Comparison of ENCODE assay signal across 17 mouse cellular contexts in genomic region chr14:28301251-28301650, GRCm38 (mm10).
DNase-seq lines count a peak whose midpoint lies in the region; ATAC-seq and TF ChIP-seq lines count a peak whose summit lies in the region.
"Had no signal": no experiment of that assay in that cellular context is flagged by ENCODE, and none has a peak within 500 bp of the region (broad histone marks: within the 10 kb centered on the region; RNA-seq: fewer than 3 reads in every experiment).

No protein-coding gene starts in this region.

- no peaks in the 10 kb centered on the region for H3K36me3 ChIP-seq in hindbrain, embryonic 11.5 days (ENCODE audit: control insufficient read depth, insufficient read depth, low read length)
- H3K36me3 ChIP-seq in hindbrain, embryonic 13.5 days: peaks cover 10% of the 10 kb centered on the region; the same call in 1 of the 2 replicates
- no peaks in the 10 kb centered on the region for H3K36me3 ChIP-seq in lung, embryonic 14.5 days (ENCODE audit: insufficient read depth)
- H3K36me3 ChIP-seq: forebrain, embryonic 15.5 days; limb, embryonic 12.5 days had no signal

- no peak overlapping the region for H3K4me2 ChIP-seq in hindbrain, embryonic 11.5 days (replicated peaks; ENCODE audit: low read depth, low read length)
- no peak overlapping the region for H3K4me2 ChIP-seq in hindbrain, embryonic 13.5 days
- H3K4me2 ChIP-seq in lung, embryonic 14.5 days: no peak overlapping the region
- H3K4me2 ChIP-seq: forebrain, embryonic 15.5 days; limb, embryonic 12.5 days had no signal

- peak; percentile 48 for TF ChIP-seq CTCF in lung, embryonic 14.5 days (IDR thresholded peaks at IDR 0.05; ENCODE audit: low read depth)

- H3K27me3 ChIP-seq in hindbrain, embryonic 11.5 days (ENCODE audit: control insufficient read depth, insufficient read depth, low read length): no peaks in the 10 kb centered on the region
- no peaks in the 10 kb centered on the region for H3K27me3 ChIP-seq in hindbrain, embryonic 13.5 days
- no peaks in the 10 kb centered on the region for H3K27me3 ChIP-seq in lung, embryonic 14.5 days (ENCODE audit: insufficient read depth, low read length)
- H3K27me3 ChIP-seq: forebrain, embryonic 15.5 days; limb, embryonic 12.5 days had no signal

- no peaks in the 10 kb centered on the region for H3K9me3 ChIP-seq in hindbrain, embryonic 11.5 days (ENCODE audit: control insufficient read depth, low read length)
- H3K9me3 ChIP-seq in hindbrain, embryonic 13.5 days: no peaks in the 10 kb centered on the region
- H3K9me3 ChIP-seq in lung, embryonic 14.5 days (ENCODE audit: low read depth, low read length): no peaks in the 10 kb centered on the region
- H3K9me3 ChIP-seq: forebrain, embryonic 15.5 days; limb, embryonic 12.5 days had no signal

- H3K4me1 ChIP-seq in hindbrain, embryonic 11.5 days (replicated peaks; ENCODE audit: control insufficient read depth, insufficient read depth, low read length): no peaks in the 10 kb centered on the region
- no peaks in the 10 kb centered on the region for H3K4me1 ChIP-seq in hindbrain, embryonic 13.5 days (replicated peaks)
- peaks cover 10% of the 10 kb centered on the region for H3K4me1 ChIP-seq in lung, embryonic 14.5 days (ENCODE audit: insufficient read depth)
- H3K4me1 ChIP-seq: forebrain, embryonic 15.5 days; limb, embryonic 12.5 days had no signal

- WGBS in hindbrain, embryonic 11.5 days: 49% methylated on average over 5 of the region's 5 CpGs
- 49% methylated on average over 5 of the region's 5 CpGs for WGBS in hindbrain, embryonic 13.5 days
- WGBS in lung, embryonic 14.5 days: 33% methylated on average over 5 of the region's 5 CpGs

- H3K27ac ChIP-seq in hindbrain, embryonic 11.5 days (ENCODE audit: low read depth, low read length): no peak overlapping the region
- no peak overlapping the region for H3K27ac ChIP-seq in hindbrain, embryonic 13.5 days
- H3K27ac ChIP-seq in lung, embryonic 14.5 days (ENCODE audit: low read depth): no peak overlapping the region
- H3K27ac ChIP-seq: forebrain, embryonic 15.5 days; limb, embryonic 12.5 days had no signal

- ATAC-seq in hindbrain, embryonic 11.5 days (ENCODE audit: low FRiP score): no peak
- no peak for ATAC-seq in hindbrain, embryonic 13.5 days (ENCODE audit: low FRiP score)
- ATAC-seq in lung, embryonic 14.5 days (ENCODE audit: insufficient read depth): no peak
- ATAC-seq: forebrain, embryonic 15.5 days had no signal

- H3K9ac ChIP-seq in hindbrain, embryonic 11.5 days (ENCODE audit: low read depth, low read length): no peak overlapping the region
- no peak overlapping the region for H3K9ac ChIP-seq in hindbrain, embryonic 13.5 days
- H3K9ac ChIP-seq in lung, embryonic 14.5 days: no peak overlapping the region
- H3K9ac ChIP-seq: forebrain, embryonic 15.5 days; limb, embryonic 12.5 days had no signal

- peak; percentile 25 for DNase-seq in hindbrain, embryonic 11.5 days (ENCODE audit: low spot score)
- DNase-seq in lung, embryonic 14.5 days: no peak
- no peak for DNase-seq in lung, postnatal 14 days
- peak; percentile 52 for DNase-seq in embryo, embryonic 10.5 days (ENCODE audit: low spot score)
- no peak for DNase-seq in frontal cortex, adult 2 months (ENCODE audit: extremely low spot score in 1 of 2, low spot score in 1 of 2)
- no peak for DNase-seq in urinary bladder, postnatal 36 days (ENCODE audit: low spot score in 2 of 2)
- DNase-seq: cerebellum, postnatal 10 days; gastrocnemius, postnatal 10 days; heart, postnatal 14 days; kidney, adult 11 months; lung, postnatal 10 days; midbrain, embryonic 14.5 days; spleen, adult 18-20 months; thymus, postnatal 4 days had no signal

- H3K4me3 ChIP-seq in hindbrain, embryonic 11.5 days (ENCODE audit: low read depth, low read length): no peak overlapping the region
- H3K4me3 ChIP-seq in hindbrain, embryonic 13.5 days: no peak overlapping the region
- no peak overlapping the region for H3K4me3 ChIP-seq in lung, embryonic 14.5 days (ENCODE audit: low read depth, low read length)
- H3K4me3 ChIP-seq: forebrain, embryonic 15.5 days; limb, embryonic 12.5 days had no signal

Comparison
In these comparisons a context has a peak if more than half of its experiments do, and no peak if none do; other contexts are left out.
1. DNase-seq: peak in hindbrain, embryonic 11.5 days (single experiment) and embryo, embryonic 10.5 days (single experiment); none in lung, embryonic 14.5 days (single experiment), lung, postnatal 14 days (single experiment), frontal cortex, adult 2 months (0 of 2) and urinary bladder, postnatal 36 days (0 of 2).